Mouse (Mus musculus): Measurements from ENCODE around the gene Cenpn. TPM values are rescaled to one million over a fixed set of nuclear protein-coding genes. Genes with fewer than 3 reads are reported as not detected.

Cenpn gene
- polyA plus RNA-seq, 1 experiment from 2014 or later = 48.3 TPM

GRCm38 (mm10) chr8:116978631-116979256 is 57.2 kb downstream of the Cenpn start, which contains the start of gene 1700030J22Rik:
1700030J22Rik (minus strand) TSS chr8:116978959.
- Histone ChIP-seq H3K9me3 (no peaks in the 10 kb centered on the region), H3K36me3 (peaks cover 22% of the 10 kb centered on the region), H3K27ac (peak within 1 kb of the TSS; percentile 85), H3K27me3 (ENCODE audit: insufficient read depth, poor library complexity, severe bottlenecking) (no peaks in the 10 kb centered on the region), H3K4me3 (peak within 1 kb of the TSS; percentile 85), H3K4me1 (replicated peaks) (peaks cover 25% of the 10 kb centered on the region)
- DNase-seq (ENCODE audit: low spot score) = peak; percentile 99
- WGBS = under 1% methylated on average over 46 of the region's 46 CpGs

- Histone ChIP-seq H3K9me3 (no peaks in the 10 kb centered on the region), H3K4me1 (replicated peaks) (peaks cover 25% of the 10 kb centered on the region), H3K36me3 (peaks cover 35% of the 10 kb centered on the region), H3K27me3 (ENCODE audit: insufficient read depth, poor library complexity, severe bottlenecking) (no peaks in the 10 kb centered on the region), H3K27ac (no peak overlapping the region), H3K4me3 (no peak overlapping the region)
- WGBS = 16% methylated on average over 4 of the region's 4 CpGs
- DNase-seq (ENCODE audit: low spot score) = peak; percentile 68
Measured at GRCm38 (mm10) chr8:116980117-116980516, 58.6 kb downstream of the Cenpn start.

DNA sequence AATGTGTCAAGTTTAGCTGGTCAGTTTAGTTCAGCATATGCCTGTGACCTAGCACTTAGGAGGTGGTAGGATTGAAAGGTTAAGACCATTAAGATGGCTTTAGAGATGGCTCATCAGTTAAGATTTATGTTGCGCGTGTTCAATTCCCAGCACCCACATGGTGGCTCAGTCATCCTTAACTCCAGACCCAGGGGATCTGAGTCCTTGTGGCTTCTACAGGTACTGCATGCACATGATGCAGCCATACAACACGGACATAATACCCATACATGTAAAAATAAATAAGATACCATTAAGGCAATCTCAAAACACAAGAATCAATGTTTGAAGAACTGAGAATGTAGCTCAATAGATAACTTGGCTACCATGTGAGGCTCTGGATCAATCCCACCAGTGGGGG is 68.3 kb downstream of the Cenpn start:
- Histone ChIP-seq H3K27me3 (ENCODE audit: insufficient read depth, poor library complexity, severe bottlenecking) (no peaks in the 10 kb centered on the region), H3K27ac (no peak overlapping the region), H3K4me1 (replicated peaks) (peaks cover 22% of the 10 kb centered on the region), H3K9me3 (no peaks in the 10 kb centered on the region), H3K4me3 (no peak overlapping the region), H3K36me3 (peaks cover 45% of the 10 kb centered on the region)
- DNase-seq (ENCODE audit: low spot score) = no peak
- 95% methylated on average over 3 of the region's 3 CpGs for WGBS

Other genes with a start within 250 kb of the Cenpn start
- 5.9 and 7.4 TPM in 2 replicates for gene Cdyl2, start 188.7 kb upstream of the Cenpn start, polyA plus RNA-seq (2016; fragmentation: Nextera tagmentation; extraction: Ambion mirVana)
- 79.5 and 79.7 TPM in 2 replicates for gene Cmc2, start 275 bp upstream of the Cenpn start, polyA plus RNA-seq (2016; fragmentation: Nextera tagmentation; extraction: Ambion mirVana)
- 13.8 and 16.0 TPM in 2 replicates for gene Atmin, start 21.7 kb downstream of the Cenpn start, polyA plus RNA-seq (2016; fragmentation: Nextera tagmentation; extraction: Ambion mirVana)
- gene 1700030J22Rik, start 57.2 kb downstream of the Cenpn start, polyA plus RNA-seq (2016; fragmentation: Nextera tagmentation; extraction: Ambion mirVana) = 2.8 and 4.2 TPM in 2 replicates
- gene Gcsh, start 71.8 kb downstream of the Cenpn start, polyA plus RNA-seq (2016; fragmentation: Nextera tagmentation; extraction: Ambion mirVana) = 153 and 181 TPM in 2 replicates
- 0.24 TPM in 1 of 2 replicates, not detected in the other for gene Pkd1l2, start 160.7 kb downstream of the Cenpn start, polyA plus RNA-seq (2016; fragmentation: Nextera tagmentation; extraction: Ambion mirVana)
- gene Bco1, start 174.1 kb downstream of the Cenpn start, polyA plus RNA-seq (2016; fragmentation: Nextera tagmentation; extraction: Ambion mirVana) = 0.21 and 0.22 TPM in 2 replicates
- 2.1 and 2.8 TPM in 2 replicates for gene Gan, start 236.4 kb downstream of the Cenpn start, polyA plus RNA-seq (2016; fragmentation: Nextera tagmentation; extraction: Ambion mirVana)

Measured in hindbrain, embryonic 10.5 days (tissue).